In genomic region chr8:47182292-47182691, GRCm38 (mm10) we compare ENCODE assay signal across 25 mouse cellular contexts.
DNase-seq lines count a peak whose midpoint lies in the region; ATAC-seq lines count a peak whose summit lies in the region.
"Had no signal": no experiment of that assay in that cellular context is flagged by ENCODE, and none has a peak within 500 bp of the region (broad histone marks: within the 10 kb centered on the region; RNA-seq: fewer than 3 reads in every experiment).

No protein-coding gene starts in this region.

- peak; percentile 52; the same call in 1 of the 2 replicates for ATAC-seq in frontal cortex, adult (ENCODE audit: low TSS enrichment)
- no peak for ATAC-seq in hindbrain, embryonic 16.5 days
- ATAC-seq: forebrain, embryonic 14.5 days; forebrain, postnatal 0 days; intestine, embryonic 15.5 days; Patski had no signal

- no peak overlapping the region for H3K4me3 ChIP-seq in hindbrain, embryonic 16.5 days (ENCODE audit: low read length)
- no peak overlapping the region for H3K4me3 ChIP-seq in hindbrain, embryonic 10.5 days
- H3K4me3 ChIP-seq: embryonic facial prominence, embryonic 12.5 days; embryonic facial prominence, embryonic 15.5 days; heart, adult 2 months; hindbrain, embryonic 12.5 days; hindbrain, embryonic 15.5 days; intestine, embryonic 15.5 days had no signal

- DNase-seq in frontal cortex, postnatal 36 days (ENCODE audit: low spot score in 2 of 2) = no peak
- DNase-seq in hindbrain, embryonic 10.5 days (ENCODE audit: low spot score) = no peak
- DNase-seq in retina, embryonic 14.5 days (ENCODE audit: low spot score) = peak; percentile 15
- no peak for DNase-seq in adrenal gland, postnatal 25 days
- no peak for DNase-seq in adrenal gland, postnatal 36 days
- DNase-seq: adrenal gland, postnatal 10 days; cerebellum, adult 2 months; cerebellum, adult 9-11 months; cerebellum, postnatal 25 days; forebrain, postnatal 0 days; gastrocnemius, postnatal 10 days; heart, postnatal 10 days; heart, postnatal 4 days; kidney, adult 11 months had no signal

- H3K36me3 ChIP-seq in hindbrain, embryonic 16.5 days (ENCODE audit: control insufficient read depth, insufficient read depth, low read length) = peaks cover 9% of the 10 kb centered on the region
- H3K36me3 ChIP-seq in hindbrain, embryonic 10.5 days = peaks cover 68% of the 10 kb centered on the region

- no peaks in the 10 kb centered on the region for H3K9me3 ChIP-seq in hindbrain, embryonic 16.5 days (ENCODE audit: control insufficient read depth, low read length)
- H3K9me3 ChIP-seq in hindbrain, embryonic 10.5 days = no peaks in the 10 kb centered on the region
- H3K9me3 ChIP-seq: embryonic facial prominence, embryonic 12.5 days; embryonic facial prominence, embryonic 15.5 days; hindbrain, embryonic 12.5 days; hindbrain, embryonic 15.5 days; intestine, embryonic 15.5 days had no signal

- H3K27ac ChIP-seq in hindbrain, embryonic 16.5 days (ENCODE audit: low read depth, low read length) = 0 out of 2 replicates have a peak overlapping the region, but pooled peaks have one; percentile 4
- no peak overlapping the region for H3K27ac ChIP-seq in hindbrain, embryonic 10.5 days
- H3K27ac ChIP-seq: embryonic facial prominence, embryonic 12.5 days; embryonic facial prominence, embryonic 15.5 days; heart, adult 2 months; hindbrain, embryonic 12.5 days; hindbrain, embryonic 15.5 days; intestine, embryonic 15.5 days had no signal

- H3K9ac ChIP-seq in hindbrain, embryonic 16.5 days (ENCODE audit: low read depth, low read length) = no peak overlapping the region
- H3K9ac ChIP-seq: embryonic facial prominence, embryonic 12.5 days; embryonic facial prominence, embryonic 15.5 days; forebrain, postnatal 0 days; hindbrain, embryonic 12.5 days; hindbrain, embryonic 15.5 days; intestine, embryonic 15.5 days had no signal

- H3K4me1 ChIP-seq in hindbrain, embryonic 16.5 days (ENCODE audit: control insufficient read depth, insufficient read depth, low read depth, low read length) = peaks cover 2% of the 10 kb centered on the region; the same call in 1 of the 2 replicates
- peaks cover 32% of the 10 kb centered on the region for H3K4me1 ChIP-seq in hindbrain, embryonic 10.5 days (replicated peaks)
- H3K4me1 ChIP-seq: embryonic facial prominence, embryonic 12.5 days; intestine, embryonic 15.5 days had no signal

- WGBS in hindbrain, embryonic 16.5 days = 72% methylated on average over 4 of the region's 4 CpGs
- WGBS in hindbrain, embryonic 10.5 days = 84% methylated on average over 4 of the region's 4 CpGs

- H3K27me3 ChIP-seq in hindbrain, embryonic 16.5 days (replicated peaks; ENCODE audit: control insufficient read depth, insufficient read depth, low read length) = no peaks in the 10 kb centered on the region
- no peaks in the 10 kb centered on the region for H3K27me3 ChIP-seq in hindbrain, embryonic 10.5 days (ENCODE audit: insufficient read depth, poor library complexity, severe bottlenecking)
- H3K27me3 ChIP-seq: embryonic facial prominence, embryonic 12.5 days; embryonic facial prominence, embryonic 15.5 days; hindbrain, embryonic 12.5 days; hindbrain, embryonic 15.5 days; intestine, embryonic 15.5 days; Patski had no signal

- no peak overlapping the region for H3K4me2 ChIP-seq in hindbrain, embryonic 16.5 days (ENCODE audit: low read length)
- H3K4me2 ChIP-seq: embryonic facial prominence, embryonic 12.5 days; embryonic facial prominence, embryonic 15.5 days; heart, embryonic 11.5 days; hindbrain, embryonic 12.5 days; hindbrain, embryonic 15.5 days; intestine, embryonic 15.5 days had no signal
